Mouse (Mus musculus) layer of hippocampus, adult 11-12 months (tissue): ENCODE measurements around the gene Fam219a.

Source experiments
- DNase-seq: peaks from one replicate; pipeline ENCODE4 v3.0.0; 2022; ENCODE audit warnings: low spot score

Fam219a gene

DNA sequence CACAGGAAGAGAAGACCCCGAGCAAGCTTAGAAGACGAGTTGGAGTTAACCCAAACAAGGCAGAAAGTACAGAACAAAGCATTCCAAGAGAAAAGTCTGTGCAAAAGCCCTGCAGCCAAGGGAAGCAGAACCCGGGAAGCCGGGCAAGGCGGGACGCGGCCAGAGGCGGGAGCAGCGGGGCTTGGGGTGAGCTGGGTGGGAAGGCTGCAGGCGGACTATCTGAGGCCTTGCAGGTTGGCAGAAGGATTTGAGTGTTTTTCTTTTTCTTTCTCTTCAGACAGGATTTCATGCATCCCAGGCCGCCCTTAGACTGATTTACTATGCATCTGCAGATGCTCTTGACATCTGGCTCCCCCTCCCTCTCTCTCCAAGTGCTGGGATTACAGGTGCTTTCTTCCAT, 16.2 kb downstream of the Fam219a start:
- DNase-seq: no peak

DNA sequence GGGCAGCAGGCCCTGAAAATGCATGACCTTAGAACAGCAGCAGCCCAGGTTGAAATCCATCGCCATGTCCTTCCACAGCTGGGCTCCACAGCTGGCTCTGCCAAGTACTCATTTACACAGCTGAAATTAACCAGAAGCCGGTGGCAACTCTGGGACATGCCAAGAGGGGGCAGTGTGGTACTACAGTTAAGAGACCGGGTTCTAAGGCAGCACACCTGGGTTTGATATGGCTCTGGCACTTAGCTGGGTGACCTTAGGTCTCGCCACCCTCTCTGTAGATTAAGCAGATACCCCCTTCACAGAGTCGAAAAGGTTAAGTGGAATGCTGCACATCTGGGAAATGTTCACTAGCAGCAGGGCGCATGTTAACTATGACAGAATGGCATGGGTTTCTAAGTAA, 16.8 kb downstream of the Fam219a start:
- peak; percentile 82 for DNase-seq

DNA sequence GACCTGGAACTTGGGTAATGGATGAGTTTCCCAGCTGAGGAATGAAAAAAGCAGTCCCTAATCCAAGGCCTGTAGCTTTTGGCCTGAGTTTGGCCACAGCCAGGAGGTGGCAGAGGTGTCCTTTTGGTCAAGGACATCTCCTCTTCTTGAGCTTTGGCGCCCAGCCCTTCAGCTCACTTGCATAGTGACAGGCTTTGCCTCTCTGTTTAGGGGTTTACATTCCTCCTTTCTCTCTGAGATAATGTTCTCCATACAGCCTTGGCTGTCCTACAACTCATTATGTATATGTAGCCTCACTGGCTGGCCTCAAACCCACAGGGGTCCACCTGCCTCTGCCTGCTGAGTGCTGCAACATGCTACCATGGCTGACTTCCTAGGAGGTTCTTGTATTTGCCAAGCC, 22.3 kb downstream of the Fam219a start:
- no peak for DNase-seq

DNA sequence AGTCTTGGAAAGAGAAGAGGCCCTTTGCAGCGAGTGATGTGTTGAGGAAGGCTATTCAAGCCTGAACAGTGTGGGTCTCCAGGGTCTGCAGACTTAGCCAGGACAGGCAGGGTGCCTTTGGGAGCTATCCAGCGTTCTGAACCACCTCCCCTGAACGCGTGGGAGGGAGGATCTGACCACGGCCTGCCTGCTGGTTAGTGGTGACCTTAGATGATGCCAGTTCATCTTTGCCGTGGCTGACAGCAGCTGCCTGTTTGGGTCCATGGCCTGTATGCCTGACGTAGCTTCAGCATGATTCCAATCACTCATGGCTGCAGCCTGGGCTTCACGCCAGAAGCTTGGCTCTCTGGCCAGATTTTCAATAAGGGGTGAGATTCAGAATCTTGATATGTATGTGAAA, 23.4 kb downstream of the Fam219a start:
- peak; percentile 45 for DNase-seq

DNA sequence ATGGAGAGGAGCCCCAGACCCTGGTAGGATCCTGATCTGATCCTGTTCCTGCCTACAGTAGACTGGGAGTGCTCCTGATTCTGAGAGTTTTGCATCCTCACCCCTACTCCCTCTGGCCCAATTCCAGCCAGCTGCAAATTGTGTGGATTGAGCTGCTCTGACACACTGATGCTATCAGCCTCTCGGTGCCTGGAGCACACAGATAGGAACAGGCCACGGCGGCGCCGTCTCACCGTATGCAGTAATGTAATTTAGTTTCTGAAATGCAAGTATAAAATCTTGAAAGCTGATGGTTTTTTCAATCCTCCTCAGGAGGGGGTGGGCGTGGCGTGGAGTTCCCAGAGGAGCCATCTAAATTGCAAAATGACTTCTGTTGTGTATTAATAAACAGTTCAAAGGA, 27.2 kb downstream of the Fam219a start:
- DNase-seq: no peak

DNA sequence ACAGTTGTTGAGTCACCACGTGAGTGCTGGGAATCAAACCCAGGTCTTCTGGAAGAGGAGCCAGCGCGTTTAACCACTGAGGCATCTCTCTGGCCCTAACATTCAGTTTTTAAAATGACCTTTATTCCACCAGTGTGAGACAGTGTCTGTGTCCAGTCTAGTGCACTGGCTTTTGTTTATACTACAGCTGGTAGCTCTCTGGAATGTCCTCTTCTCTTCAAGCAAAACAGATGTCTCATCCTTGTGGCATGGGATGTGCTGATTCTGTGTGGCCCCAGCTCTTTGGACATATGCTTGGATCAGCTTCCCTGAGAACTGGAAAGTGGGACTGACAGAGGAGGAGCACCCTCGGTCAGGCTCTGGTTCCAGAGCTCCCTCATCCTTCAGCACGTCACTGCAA, 34.5 kb downstream of the Fam219a start:
- no peak for DNase-seq

DNA sequence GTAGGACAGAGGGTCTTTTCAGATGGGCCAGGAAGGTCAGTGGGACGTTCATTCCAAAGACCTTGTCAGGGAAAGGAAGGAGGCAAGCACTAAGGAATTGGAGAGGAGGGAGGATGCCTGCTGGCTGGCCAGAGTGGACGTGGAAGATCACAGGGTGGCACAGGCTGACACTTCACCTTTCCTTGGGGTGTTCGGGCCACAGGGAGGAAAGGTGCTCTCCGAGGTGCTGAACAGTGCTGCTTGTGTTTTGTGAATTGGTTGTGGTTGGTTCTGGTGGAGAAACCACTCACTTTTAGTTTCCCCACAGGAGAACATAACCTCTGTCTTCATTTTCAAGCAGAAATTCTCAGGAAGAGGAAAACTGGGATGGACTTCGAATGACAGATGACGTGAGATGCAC, 36.9 kb downstream of the Fam219a start:
- no peak for DNase-seq

DNA sequence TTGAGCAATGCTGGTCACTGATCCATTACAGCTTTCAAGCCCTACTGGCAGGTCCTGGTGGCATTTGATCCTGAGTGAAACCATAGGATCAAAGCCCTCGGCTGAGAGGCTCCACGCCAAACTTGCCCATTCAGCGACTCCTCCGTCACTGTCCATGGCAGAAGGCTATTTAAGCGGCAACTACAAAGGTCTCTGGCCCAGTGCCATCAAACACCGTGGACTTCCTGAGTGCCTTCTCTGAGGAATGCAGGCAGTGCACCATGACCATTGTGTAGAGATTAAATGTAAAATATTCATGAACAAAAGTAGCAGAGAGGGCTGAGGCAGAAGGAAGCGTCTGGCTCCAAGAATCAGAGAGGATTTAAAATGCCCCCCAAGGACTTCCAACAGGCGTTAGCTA, 41.3 kb downstream of the Fam219a start:
- DNase-seq: no peak

DNA sequence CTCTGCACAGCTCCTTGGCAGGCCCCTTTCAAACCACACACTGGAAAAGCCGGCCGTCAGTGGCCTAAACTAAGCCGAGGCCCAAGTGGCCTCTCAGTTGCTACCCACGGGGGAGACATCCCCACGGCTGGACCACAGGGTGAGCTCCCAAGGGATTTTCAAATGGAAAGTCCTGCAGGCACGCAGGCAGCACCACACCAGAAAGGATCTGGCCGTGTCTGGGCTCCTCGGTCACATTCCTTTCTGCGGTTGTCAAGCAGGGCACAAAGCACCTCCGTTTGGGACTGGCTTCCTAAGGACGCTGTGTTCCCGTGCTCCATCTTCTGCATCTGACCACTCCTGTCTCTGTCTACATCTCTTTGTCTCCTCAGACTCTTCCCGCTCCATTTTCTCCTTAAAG, 42.3 kb downstream of the Fam219a start:
- no peak for DNase-seq

DNA sequence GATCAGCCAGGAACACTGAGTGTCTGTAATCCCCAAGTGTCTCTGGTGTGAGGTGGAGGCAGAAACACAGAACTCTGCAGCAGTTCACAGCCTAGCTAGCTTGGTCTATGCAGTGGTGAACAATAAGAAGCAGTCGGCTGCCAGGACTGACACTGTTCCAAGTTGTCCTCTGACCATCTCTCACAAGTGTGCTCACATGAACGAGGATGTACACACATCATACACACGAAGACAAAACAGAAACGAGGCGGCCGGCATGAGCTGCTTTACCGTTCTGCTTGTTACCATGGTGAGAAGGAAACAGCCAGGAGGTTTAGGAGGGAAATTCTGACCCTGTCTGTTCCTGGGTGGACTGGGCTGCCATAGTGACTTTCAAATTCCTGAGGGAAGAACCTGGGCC, 42.8 kb downstream of the Fam219a start:
- no peak for DNase-seq

DNA sequence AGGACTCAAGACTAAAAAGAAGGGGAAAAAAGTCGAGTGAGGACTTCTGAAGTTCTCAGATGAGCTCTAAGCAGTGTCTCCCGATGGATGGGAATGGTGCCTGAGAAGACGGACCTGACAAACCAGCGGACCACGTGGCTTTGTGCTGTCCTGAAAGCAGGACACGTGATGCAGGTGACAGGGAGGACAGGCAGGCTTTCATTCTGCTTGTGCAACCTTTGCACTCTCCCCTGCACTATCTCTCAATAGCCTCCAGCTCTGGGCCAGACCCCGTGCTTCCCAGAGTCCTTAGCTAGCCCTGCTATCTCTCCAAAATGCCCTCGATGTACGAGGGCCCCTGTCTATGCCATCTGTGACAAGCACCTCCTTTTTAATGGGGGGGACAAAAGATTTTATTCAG, 44.5 kb downstream of the Fam219a start:
- DNase-seq: no peak

DNA sequence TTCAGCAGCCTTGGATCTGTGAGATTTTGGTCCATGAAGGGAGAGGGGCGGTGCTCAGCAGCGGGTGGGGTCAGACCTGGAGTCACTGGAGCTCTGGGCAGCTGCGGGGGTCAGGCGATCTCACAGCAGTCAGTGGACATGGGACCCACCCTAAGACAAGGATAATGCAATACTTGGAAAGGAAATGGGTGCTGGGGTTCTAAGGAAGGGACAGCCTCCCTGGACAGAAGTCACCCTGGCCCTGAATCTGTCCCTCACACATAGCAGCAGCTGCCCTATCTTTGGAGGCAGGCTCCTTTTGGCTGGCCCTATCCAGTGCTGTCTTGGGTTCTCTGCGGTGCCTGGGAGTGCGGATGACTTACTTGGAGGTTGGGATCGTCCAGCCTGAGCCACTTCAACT, 45.5 kb downstream of the Fam219a start:
- DNase-seq: no peak

DNA sequence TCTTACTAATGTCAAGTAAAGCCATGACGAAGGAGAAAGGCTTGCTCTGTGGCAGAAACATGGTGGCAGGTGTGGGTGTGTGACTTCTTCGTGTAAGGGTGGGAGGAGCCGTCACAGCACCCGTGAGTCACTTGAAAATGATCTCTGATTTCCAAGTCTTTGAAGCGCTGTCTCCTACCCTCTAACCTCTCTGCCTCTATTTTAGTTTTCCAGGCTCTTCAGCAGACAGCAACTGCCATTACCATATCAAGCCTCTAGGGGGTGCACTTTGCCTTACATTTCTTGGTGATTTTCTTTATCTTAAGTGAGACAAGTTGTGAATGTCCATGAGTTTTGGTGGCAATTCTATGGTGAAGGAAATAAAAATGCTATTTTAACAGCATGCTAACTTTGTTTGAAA, 46.5 kb downstream of the Fam219a start:
- DNase-seq: peak; percentile 76

DNA sequence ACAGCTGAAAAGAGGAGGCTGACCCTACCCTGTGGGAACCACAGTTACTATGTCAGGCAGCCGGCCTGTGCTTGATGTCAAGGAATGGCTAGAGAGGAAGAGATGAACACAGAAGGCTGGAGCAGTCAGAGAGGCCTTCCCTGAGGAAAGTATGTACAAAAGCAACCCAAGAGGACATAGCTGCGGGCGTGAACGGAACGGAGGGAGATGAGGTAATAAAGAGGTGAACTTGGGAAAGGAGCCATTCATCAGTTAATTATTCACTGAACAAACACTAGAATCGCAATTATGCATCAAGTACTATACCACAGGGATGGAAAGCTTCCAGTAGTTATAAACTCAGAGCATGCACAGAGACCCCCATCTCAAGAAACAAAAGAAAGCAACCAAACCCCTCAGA, 47.2 kb downstream of the Fam219a start:
- DNase-seq: no peak

DNA sequence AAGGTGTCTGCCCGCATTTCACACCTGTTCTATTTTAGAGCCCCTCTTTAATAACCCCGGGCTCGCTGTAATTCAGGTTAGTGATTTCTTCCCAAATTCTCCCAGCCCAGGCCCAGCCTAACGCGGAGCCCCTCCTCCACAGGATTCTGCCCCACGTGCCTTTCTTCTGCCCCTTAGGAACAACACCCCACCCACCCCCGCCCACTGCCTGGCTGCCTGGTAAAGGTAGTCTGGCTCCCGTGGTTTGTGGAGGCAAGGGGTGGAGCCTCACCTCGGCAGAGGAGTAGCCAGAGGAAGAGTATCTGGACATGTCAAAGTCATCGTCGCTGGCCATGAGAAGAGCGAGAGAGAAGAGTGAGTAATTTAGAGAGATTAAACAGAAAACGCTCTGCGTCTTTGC, 48.7 kb downstream of the Fam219a start:
- DNase-seq: no peak

DNA sequence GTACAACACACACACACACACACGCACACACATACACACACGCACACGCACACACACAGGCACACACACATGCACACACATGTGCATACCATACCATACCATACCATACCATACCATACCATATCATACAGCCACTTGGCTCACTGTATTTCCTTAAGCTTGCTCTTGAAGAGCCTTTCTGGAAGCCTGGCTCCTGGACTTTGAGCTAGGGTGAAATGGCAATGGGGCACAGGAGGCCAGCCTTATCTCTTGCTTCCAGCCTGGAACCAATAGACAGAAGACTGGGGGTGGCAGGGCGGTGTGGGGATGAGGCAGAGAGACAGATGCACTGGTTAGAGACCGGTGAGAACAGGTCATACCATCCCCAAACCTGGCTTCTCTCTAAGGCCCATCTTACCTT, 50.1 kb downstream of the Fam219a start:
- DNase-seq: no peak

DNA sequence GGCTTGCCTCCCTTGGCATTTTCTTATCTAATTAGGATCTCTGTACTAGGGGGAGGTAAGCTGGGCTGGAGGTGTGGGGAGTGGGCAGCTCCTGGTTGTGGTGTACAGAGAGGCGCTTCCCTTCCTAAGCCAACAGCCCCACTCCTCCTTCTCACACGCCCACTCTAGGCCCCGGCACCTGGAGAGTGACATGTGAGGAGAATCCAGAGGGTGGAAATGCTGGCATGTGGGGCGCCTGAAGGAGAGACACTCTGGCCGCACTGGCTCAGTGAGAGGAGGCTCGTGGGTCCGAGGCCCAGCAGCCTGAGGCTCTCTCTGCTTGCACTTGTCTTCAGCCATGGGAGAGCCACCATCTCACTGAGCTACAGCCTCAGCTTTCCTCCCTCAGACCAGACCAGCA, 51.0 kb downstream of the Fam219a start:
- no peak for DNase-seq

DNA sequence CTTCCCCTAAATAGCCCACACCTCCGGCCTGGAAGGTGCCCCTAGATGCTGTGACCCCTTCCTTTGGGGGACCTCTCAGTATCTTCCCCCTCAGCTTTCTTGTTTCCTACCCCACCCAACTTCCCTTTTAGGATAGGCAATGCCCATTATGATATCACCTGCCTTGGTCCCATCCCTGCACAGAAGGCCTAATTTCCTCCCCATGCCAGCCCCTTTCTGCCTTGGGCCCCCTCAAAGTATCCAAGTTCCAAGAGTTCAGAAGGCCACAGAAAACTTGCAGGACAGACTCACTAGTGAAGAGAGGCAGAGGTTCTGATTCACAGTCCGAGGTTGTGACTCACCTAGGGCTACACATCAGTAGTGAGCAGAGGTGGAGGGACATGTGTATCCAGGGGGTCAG, 52.1 kb downstream of the Fam219a start, which contains the start of gene 1110017D15Rik:
1110017D15Rik (minus strand) TSS at position 101 of the 400 bp plus-strand sequence.
- DNase-seq: no peak

DNA sequence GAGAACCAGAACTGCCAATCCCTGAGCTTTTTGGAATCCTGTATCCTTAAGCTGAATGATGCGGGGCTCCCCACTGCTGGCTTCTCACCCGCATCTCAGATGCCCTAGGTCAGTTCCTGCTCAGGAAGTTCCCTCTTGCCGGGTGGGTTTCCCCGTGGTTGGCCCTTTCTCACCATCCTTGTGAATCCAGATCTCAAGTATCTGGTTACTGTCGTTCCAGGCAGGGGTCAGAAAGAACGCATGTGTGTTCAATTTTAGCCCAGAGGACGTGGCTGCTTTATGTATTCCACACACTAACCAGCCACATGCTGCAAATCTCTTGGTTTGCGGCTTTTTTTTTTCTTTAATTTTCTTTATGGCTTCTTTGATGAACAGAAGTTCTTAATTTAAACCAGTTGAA, 55.6 kb downstream of the Fam219a start:
- no peak for DNase-seq

DNA sequence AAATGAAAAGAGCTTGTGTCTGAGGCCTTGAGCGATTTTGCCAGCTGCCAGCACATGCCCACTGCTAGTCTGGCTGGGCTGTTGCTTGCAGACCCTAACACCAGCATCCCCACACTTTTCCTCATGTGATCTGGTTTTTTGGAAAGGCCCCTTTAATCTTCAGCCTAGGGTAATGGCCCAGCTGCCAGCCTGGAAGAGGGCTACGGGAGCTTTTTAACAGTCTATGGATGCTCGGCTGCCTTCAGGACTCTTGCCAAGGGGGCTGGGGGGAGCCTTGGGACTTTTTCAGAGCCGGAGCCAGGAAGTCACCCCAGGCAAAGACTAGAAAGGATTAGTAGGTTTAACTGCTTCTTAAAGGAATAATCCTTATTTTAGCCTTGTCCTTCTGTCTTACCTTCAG, 56.0 kb downstream of the Fam219a start:
- DNase-seq: no peak

DNA sequence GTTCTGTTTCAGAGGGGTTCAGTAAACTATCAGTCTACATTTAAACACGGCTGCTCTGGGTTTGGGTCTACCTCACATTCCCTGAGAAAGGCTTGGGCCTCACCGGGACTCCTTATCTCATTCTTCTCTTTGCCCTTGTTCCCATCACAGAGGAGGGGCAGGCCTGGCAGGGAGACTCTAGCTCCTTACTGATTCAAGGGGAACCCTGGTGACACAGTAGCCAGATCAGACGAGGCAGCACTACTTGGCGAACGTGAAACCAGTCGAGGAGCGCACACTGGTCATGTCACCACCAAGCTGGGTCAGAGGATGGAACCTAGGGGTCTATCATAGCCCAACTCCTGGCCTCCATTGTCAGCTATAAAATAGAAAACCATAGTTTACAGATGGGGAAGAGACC, 61.3 kb downstream of the Fam219a start:
- no peak for DNase-seq

DNA sequence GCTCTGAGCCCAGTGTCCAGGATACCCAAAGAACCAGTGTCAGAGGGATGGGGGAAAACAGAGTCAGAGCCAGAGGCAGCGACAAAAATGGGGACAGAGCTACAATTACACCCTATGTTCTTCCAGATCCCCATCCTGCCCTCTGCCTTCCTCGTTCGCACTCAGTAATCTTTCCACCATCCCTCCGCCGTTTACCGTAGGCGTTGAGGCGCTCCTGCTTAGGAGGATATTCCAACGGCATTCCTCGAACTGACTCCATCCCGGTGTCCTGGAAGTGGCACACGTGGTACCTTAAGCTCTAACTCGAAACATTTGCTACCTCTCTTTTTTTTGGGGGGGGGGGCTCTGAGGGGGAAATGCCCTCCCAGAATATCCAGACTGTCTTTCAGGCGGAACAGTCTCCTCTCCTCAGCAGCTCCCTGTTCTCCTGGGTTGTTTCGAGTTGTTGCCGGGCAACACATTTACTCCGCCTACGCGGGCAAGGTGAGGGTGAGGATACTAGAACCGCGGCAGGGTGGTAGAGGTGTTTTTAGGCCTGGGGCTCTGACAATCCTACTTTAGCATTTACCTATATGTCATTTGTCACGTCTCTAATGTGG, 61.9 kb downstream of the Fam219a start:
- no peak for DNase-seq

DNA sequence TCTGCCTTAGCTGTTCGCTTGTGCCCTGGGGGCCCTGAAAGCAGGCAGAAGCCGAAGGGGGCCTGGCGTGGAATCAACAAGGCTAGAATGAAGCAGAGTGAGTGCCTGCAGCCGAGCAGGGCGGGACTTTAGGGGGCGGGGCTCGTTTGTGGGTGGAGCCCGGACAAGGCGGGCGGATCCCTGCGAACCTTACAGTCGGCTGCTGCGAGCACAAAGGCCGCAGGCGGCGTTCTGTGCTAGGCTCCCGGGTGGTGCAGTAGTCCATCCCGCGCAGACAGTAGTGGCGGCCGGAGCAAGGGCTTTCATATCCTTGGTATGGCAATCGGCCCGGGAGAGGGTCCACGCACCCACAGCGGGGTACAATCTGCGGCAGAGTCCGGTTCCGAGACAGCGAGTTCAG, 62.4 kb downstream of the Fam219a start:
- peak; percentile 84 for DNase-seq

DNA sequence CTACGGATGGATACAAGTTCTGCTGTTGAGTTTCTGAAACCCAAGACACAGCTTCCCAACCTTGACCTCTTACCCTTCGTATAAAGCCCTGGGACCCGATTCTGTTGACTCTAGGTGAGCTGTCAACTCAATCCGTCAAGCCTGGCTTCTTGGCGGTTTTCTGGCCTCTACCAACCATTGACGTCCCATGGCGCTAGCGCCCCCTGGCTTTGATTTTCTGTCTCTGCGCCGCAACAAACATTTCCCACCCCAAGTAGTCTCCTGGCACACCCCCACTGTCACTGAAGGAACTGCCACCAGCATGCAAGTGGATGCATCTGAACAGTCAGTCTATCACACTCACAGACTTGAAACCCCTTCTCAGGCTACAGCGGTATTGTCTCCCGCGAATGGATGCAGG, 63.2 kb downstream of the Fam219a start:
- DNase-seq: peak; percentile 77

DNA sequence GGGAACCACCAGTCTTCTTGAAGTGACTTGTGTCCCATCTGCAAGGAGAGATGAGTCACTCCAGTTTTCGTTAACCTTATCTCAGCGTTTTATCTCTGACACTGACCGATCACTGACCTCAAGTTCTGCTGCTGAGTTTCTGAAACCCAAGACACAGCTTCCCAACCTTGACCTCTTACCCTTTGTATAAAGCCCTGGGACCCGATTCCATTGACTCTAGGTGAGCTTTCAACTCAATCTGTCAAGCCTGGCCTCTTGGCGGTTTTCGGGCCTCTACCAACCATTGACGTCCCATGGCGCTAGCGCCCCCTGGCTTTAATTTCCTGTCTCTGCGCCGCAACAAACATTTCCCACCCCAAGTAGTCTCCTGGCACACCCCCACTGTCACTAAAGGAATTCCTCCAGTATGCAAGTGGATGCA, 64.2 kb downstream of the Fam219a start:
- no peak for DNase-seq
